Mouse (Mus musculus) heart, postnatal 4 days (tissue): ENCODE measurements at regions not wholly inside any gene's neighbourhood (a gene's known extent, or its start where the extent isn't known, plus 50 kb on each side); places are given as distances from the start of the nearest gene placed in this dataset.

Experiments
- DNase-seq: peaks from one replicate; pipeline ENCODE4 v3.0.0; 2021

DNA sequence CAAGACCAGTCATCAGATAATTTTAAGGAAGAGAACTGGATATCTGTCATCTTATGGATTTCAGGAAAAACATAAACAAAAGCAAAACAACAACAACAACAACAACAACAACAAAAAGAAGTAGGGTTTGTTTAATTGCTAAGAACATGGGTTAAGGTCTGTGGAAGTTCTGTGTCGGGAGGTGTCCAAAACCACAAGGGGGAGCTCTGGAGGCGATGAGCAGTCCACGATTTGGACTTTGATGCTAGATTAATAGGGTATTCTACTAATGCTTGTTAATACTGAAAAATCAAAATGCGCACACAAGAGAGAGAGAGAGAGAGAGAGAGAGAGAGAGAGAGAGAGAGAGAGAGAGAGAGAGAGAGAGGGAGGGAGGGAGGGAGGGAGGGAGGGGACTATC lies 692.0 kb upstream of the Car10 start:
- peak; percentile 10 for DNase-seq

DNA sequence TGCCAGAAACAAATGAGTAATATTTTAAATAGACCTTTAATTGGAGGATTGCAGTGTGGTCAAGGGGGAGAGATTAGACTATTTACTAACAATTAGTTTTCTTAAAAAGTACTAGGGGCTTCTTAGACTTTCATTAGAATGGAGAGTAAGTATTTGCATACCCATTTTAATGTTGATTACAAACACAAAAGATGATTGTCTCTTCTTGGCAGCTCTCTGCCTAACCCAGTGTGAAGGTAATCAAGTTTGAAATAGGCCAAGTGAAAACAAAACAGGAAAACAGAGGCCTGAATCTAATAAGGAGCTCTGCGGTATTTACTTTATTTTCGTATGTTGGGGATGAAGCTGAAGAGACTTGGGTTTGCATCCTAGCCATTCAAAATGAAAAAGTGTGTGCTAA lies 646.5 kb upstream of the Car10 start:
- DNase-seq: no peak

DNA sequence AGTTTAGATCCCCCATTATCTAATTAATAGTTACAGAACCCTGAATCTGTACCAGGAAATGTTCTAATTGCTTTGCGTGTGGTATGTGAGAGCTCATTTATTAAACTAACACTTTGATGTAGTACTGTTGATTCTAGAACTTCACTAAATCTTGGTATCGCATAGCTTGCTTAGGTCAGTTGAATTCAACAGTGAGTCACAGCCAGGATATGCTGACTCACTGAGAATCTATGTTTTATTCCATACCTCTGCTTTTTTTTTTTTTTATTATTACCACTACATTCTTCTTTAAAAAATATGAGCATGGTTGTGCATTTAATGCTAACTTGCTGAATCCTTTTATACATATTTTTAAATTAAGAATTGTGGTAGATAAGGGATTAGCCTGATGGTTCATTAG lies 602.5 kb upstream of the Car10 start:
- DNase-seq: no peak
